Mouse (Mus musculus): ENCODE measurements around the gene Fam71f2.

DNA sequence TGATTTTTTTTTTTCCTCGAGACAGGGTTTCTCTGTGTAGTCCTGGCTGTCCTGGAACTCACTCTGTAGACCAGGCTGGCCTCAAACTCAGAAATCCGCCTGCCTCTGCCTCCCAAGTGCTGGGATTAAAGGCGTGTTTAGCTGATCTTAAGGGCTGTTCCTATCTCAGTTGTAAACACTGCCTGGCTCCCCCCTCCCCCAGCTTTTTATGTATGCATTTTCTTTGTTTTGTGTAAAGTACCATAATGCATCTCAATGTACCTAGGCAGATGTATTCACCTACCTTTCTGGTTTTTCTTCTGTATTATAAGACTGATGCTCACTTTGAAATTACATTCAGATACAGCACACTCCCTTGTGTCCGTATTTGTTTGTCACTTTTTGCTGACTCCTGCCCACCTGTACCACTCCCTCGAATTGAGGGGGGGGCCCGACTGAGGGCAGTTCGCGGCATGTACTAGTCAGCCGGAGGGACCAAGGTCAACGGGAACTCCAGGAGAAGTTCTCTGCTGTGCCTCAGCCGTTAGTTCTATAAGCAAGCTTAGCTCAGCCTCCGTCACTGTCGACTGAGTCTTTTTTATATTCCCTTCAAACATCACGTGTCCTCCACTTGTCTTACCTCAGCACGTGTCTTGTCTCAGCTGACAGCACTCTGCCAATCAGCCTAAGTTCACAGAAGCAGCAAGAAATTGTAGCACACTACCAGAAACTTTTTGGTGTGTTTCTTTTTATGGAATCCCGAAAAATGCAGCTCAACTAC is 29.6 kb downstream of the Fam71f2 start:
- TF ChIP-seq CTCF (conservative IDR thresholded peaks at IDR 0.05; ENCODE audit: low read length): no peak
- no peak for TF ChIP-seq NANOG (IDR thresholded peaks at IDR 0.05; ENCODE audit: borderline replicate concordance, low read length)
- TF ChIP-seq POU5F1 (IDR thresholded peaks at IDR 0.05; ENCODE audit: borderline replicate concordance, low read length): no peak
